ENCODE assay signal across 9 mouse cellular contexts in the genomic region with DNA sequence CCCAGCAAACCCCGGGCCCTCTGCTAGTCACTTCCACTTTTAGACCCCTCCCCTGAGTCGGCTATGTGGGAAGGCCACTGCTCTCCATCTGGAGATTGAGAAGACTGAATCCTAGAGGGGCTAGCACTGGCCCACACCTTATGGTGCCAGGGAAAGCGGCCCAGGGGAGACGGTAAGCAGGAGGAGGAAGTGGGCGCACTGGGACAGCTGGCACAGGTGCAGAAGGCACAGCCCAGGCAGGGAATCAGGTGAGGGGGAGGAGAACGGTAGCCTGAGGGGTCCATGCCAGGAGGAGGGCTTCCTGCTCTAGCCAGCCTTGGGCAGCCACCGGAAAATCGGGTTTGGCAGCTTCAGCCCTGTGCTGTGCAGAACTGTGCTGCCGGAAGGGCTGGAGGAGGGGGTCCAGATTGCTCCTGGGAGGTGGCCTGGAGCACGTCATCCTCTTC. TPM values are rescaled to one million over a fixed set of nuclear protein-coding genes. Genes with fewer than 3 reads are reported as not detected.
DNase-seq lines count a peak whose midpoint lies in the region; ATAC-seq and TF ChIP-seq lines count a peak whose summit lies in the region.
"Had no signal": no experiment of that assay in that cellular context is flagged by ENCODE, and none has a peak within 500 bp of the region (broad histone marks: within the 10 kb centered on the region; RNA-seq: fewer than 3 reads in every experiment).

No protein-coding gene starts in this region.

- H3K9ac ChIP-seq in ES-Bruce4 (ENCODE audit: low read depth, poor library complexity, severe bottlenecking): peak overlapping the region; percentile 33
- H3K9ac ChIP-seq in hindbrain, embryonic 11.5 days (ENCODE audit: low read depth, low read length): 0 out of 2 replicates have a peak overlapping the region, but pooled peaks have one; percentile 37

- DNase-seq in cerebellum, adult 2 months: peak; percentile 98 to 99
- DNase-seq in frontal cortex, postnatal 14 days (ENCODE audit: low spot score in 2 of 2): peak; percentile 48 to 70
- peak; percentile 38 for DNase-seq in hindbrain, embryonic 11.5 days (ENCODE audit: low spot score)
- peak; percentile 65 to 75 for DNase-seq in layer of hippocampus, postnatal 14 days (ENCODE audit: low spot score in 2 of 2)
- peak; percentile 84 for DNase-seq in lung, postnatal 14 days
- peak; percentile 54 for DNase-seq in retina, postnatal 7 days (ENCODE audit: low read depth, low spot score)
- peak; percentile 80 for DNase-seq in urinary bladder, postnatal 4 days (ENCODE audit: low spot score in 2 of 2)

- 0 out of 2 replicates have a peak, but pooled peaks have one; percentile 27 for ATAC-seq in hindbrain, embryonic 11.5 days (ENCODE audit: low FRiP score)

- H3K27me3 ChIP-seq in ES-Bruce4 (ENCODE audit: control insufficient read depth, insufficient read depth, low read length, poor library complexity, severe bottlenecking): no peaks in the 10 kb centered on the region
- no peaks in the 10 kb centered on the region for H3K27me3 ChIP-seq in cerebellum, adult 2 months (ENCODE audit: control insufficient read depth, insufficient read depth, low read length)
- H3K27me3 ChIP-seq in hindbrain, embryonic 11.5 days (ENCODE audit: control insufficient read depth, insufficient read depth, low read length): no peaks in the 10 kb centered on the region

- peak; percentile 49; the same call in 1 of the 2 replicates for TF ChIP-seq EP300 in ES-Bruce4 (IDR thresholded peaks at IDR 0.05; ENCODE audit: insufficient read depth, low read depth, low read length)

- peak overlapping the region; percentile 11; the same call in 1 of the 2 replicates for H3K4me2 ChIP-seq in hindbrain, embryonic 11.5 days (replicated peaks; ENCODE audit: low read depth, low read length)

- TF ChIP-seq CTCF in ES-Bruce4 (IDR thresholded peaks at IDR 0.05; ENCODE audit: low read depth, low read length): no peak
- TF ChIP-seq CTCF in cerebellum, adult 2 months (IDR thresholded peaks at IDR 0.05; ENCODE audit: borderline replicate concordance, insufficient read depth, low read depth, low read length): no peak

- H3K4me1 ChIP-seq in ES-Bruce4 (ENCODE audit: control insufficient read depth, insufficient read depth, low read length): peaks cover 2% of the 10 kb centered on the region
- H3K4me1 ChIP-seq in cerebellum, adult 2 months (ENCODE audit: control insufficient read depth, insufficient read depth, low read length): peaks cover 27% of the 10 kb centered on the region
- peaks cover 6% of the 10 kb centered on the region for H3K4me1 ChIP-seq in hindbrain, embryonic 11.5 days (replicated peaks; ENCODE audit: control insufficient read depth, insufficient read depth, low read length)

- no peaks in the 10 kb centered on the region for H3K36me3 ChIP-seq in ES-Bruce4 (ENCODE audit: control insufficient read depth, insufficient read depth, low read length, poor library complexity, severe bottlenecking)
- no peaks in the 10 kb centered on the region for H3K36me3 ChIP-seq in hindbrain, embryonic 11.5 days (ENCODE audit: control insufficient read depth, insufficient read depth, low read length)

- TF ChIP-seq POLR2A in ES-Bruce4 (IDR thresholded peaks at IDR 0.05; ENCODE audit: insufficient read depth, low read length): no peak
- TF ChIP-seq POLR2A in cerebellum, adult 2 months (IDR thresholded peaks at IDR 0.05; ENCODE audit: borderline replicate concordance, insufficient read depth, low read length): 0 out of 2 replicates have a peak, but pooled peaks have one; percentile 10

- 8% methylated on average over 10 of the region's 10 CpGs for WGBS in cerebellum, adult 2 months
- 36% methylated on average over 10 of the region's 10 CpGs for WGBS in hindbrain, embryonic 11.5 days

- peak overlapping the region; percentile 86 for H3K27ac ChIP-seq in ES-Bruce4 (ENCODE audit: insufficient read depth, low read length)
- H3K27ac ChIP-seq in cerebellum, adult 2 months (ENCODE audit: insufficient read depth, low read length): peak overlapping the region; percentile 99
- H3K27ac ChIP-seq in hindbrain, embryonic 11.5 days (ENCODE audit: low read depth, low read length): 0 out of 2 replicates have a peak overlapping the region, but pooled peaks have one; percentile 24

- H3K4me3 ChIP-seq in ES-Bruce4 (ENCODE audit: low read depth, low read length): peak overlapping the region; percentile 70
- H3K4me3 ChIP-seq in cerebellum, adult 2 months (replicated peaks; ENCODE audit: insufficient read depth, low read depth, low read length): peak overlapping the region; percentile 82
- H3K4me3 ChIP-seq in hindbrain, embryonic 11.5 days (ENCODE audit: low read depth, low read length): no peak overlapping the region

- no peaks in the 10 kb centered on the region for H3K9me3 ChIP-seq in ES-Bruce4 (replicated peaks; ENCODE audit: control insufficient read depth, insufficient read depth, low read length, poor library complexity, severe bottlenecking)
- H3K9me3 ChIP-seq in hindbrain, embryonic 11.5 days (ENCODE audit: control insufficient read depth, low read length): no peaks in the 10 kb centered on the region

RNA-seq across cellular contexts. Expression of a gene that starts 3.4 kb away (rescaled TPM):
- 0.90 TPM in 1 of 2 replicates, not detected in the other for polyA plus RNA-seq in ES-Bruce4 (2011; ENCODE audit: insufficient read depth, insufficient read length, low read depth, missing spikeins)
- not detected in 2 replicates for polyA plus RNA-seq in cerebellum, adult 2 months (2012; rRNA removed)
- not detected in 2 replicates for polyA plus RNA-seq in hindbrain, embryonic 11.5 days (2014; fragmentation: Nextera tagmentation; extraction: Ambion mirVana)
- 1 to 10 TPM in 1 of 2 experiments, not detected in 1; 1.4 TPM for total RNA-seq in layer of hippocampus, postnatal 14 days (2021)
- polyA plus RNA-seq: neural tube, embryonic 11.5 days had no signal

RNA-seq across cellular contexts. Expression of a gene that starts 3.4 kb away (rescaled TPM):
- polyA plus RNA-seq in ES-Bruce4 (2011; ENCODE audit: insufficient read depth, insufficient read length, low read depth, missing spikeins): not detected in 2 replicates
- polyA plus RNA-seq in cerebellum, adult 2 months (2012; rRNA removed): not detected in 2 replicates
- polyA plus RNA-seq in hindbrain, embryonic 11.5 days (2014; fragmentation: Nextera tagmentation; extraction: Ambion mirVana): not detected in 2 replicates
- total RNA-seq in layer of hippocampus, postnatal 14 days (2021): not detected
- polyA plus RNA-seq: neural tube, embryonic 11.5 days had no signal

RNA-seq across cellular contexts. Expression of a gene that starts 9.2 kb away (rescaled TPM):
- polyA plus RNA-seq in ES-Bruce4 (2011; ENCODE audit: insufficient read depth, insufficient read length, low read depth, missing spikeins): 1.1 TPM in 1 of 2 replicates, not detected in the other
- polyA plus RNA-seq in cerebellum, adult 2 months (2012; rRNA removed): 0.47 and 0.67 TPM in 2 replicates
- polyA plus RNA-seq in hindbrain, embryonic 11.5 days (2014; fragmentation: Nextera tagmentation; extraction: Ambion mirVana): 0.17 TPM in 1 of 2 replicates, not detected in the other
- not detected for total RNA-seq in layer of hippocampus, postnatal 14 days (2021)

RNA-seq across cellular contexts. Expression of a gene that starts 25.4 kb away (rescaled TPM):
- polyA plus RNA-seq in ES-Bruce4 (2011; ENCODE audit: insufficient read depth, insufficient read length, low read depth, missing spikeins): 1.2 and 1.5 TPM in 2 replicates
- 42.5 and 45.3 TPM in 2 replicates for polyA plus RNA-seq in cerebellum, adult 2 months (2012; rRNA removed)
- 1.1 and 1.3 TPM in 2 replicates for polyA plus RNA-seq in hindbrain, embryonic 11.5 days (2014; fragmentation: Nextera tagmentation; extraction: Ambion mirVana)
- 10 to 100 TPM; 18.2 to 23.8 TPM for total RNA-seq in layer of hippocampus, postnatal 14 days (2021)

RNA-seq across cellular contexts. Expression of a gene that starts 44.9 kb away (rescaled TPM):
- 4.4 and 4.5 TPM in 2 replicates for polyA plus RNA-seq in ES-Bruce4 (2011; ENCODE audit: insufficient read depth, insufficient read length, low read depth, missing spikeins)
- polyA plus RNA-seq in cerebellum, adult 2 months (2012; rRNA removed): 90.6 and 105 TPM in 2 replicates
- polyA plus RNA-seq in hindbrain, embryonic 11.5 days (2014; fragmentation: Nextera tagmentation; extraction: Ambion mirVana): 75.9 and 103 TPM in 2 replicates
- total RNA-seq in layer of hippocampus, postnatal 14 days (2021): 10 to 100 TPM; 53.3 to 56.1 TPM

Comparison
In these comparisons a context has a peak if more than half of its experiments do, and no peak if none do; other contexts are left out.
1. H3K27ac ChIP-seq: peak in every context shown above with its lines; median percentile 99 in cerebellum, adult 2 months; 86 in ES-Bruce4; 24 in hindbrain, embryonic 11.5 days.
2. DNase-seq: peak in every context shown above with its lines; median percentile 98 in cerebellum, adult 2 months; 84 in lung, postnatal 14 days; 80 in urinary bladder, postnatal 4 days; 70 in layer of hippocampus, postnatal 14 days; 59 in frontal cortex, postnatal 14 days; 54 in retina, postnatal 7 days; 38 in hindbrain, embryonic 11.5 days.